Comparison of ENCODE assay signal across 29 mouse cellular contexts in genomic region chr4:117148815-117149214, GRCm38 (mm10). TPM values are rescaled to one million over a fixed set of nuclear protein-coding genes. Genes with fewer than 3 reads are reported as not detected.
DNase-seq lines count a peak whose midpoint lies in the region; ATAC-seq and TF ChIP-seq lines count a peak whose summit lies in the region.
"Had no signal": no experiment of that assay in that cellular context is flagged by ENCODE, and none has a peak within 500 bp of the region (broad histone marks: within the 10 kb centered on the region; RNA-seq: fewer than 3 reads in every experiment).

No protein-coding gene starts in this region.

- H3K4me3 ChIP-seq in heart, embryonic 10.5 days: no peak overlapping the region
- H3K4me3 ChIP-seq in heart, embryonic 12.5 days: no peak overlapping the region
- H3K4me3 ChIP-seq in liver, embryonic 12.5 days: no peak overlapping the region
- peak overlapping the region; percentile 8 for H3K4me3 ChIP-seq in ES-Bruce4 (ENCODE audit: low read depth, low read length)
- no peak overlapping the region for H3K4me3 ChIP-seq in embryonic facial prominence, embryonic 12.5 days
- H3K4me3 ChIP-seq: gastrocnemius, adult 2 months; megakaryocyte, embryonic 14.5 days; neural tube, embryonic 13.5 days had no signal

- H3K27ac ChIP-seq in heart, embryonic 10.5 days: no peak overlapping the region
- no peak overlapping the region for H3K27ac ChIP-seq in heart, embryonic 12.5 days (ENCODE audit: poor library complexity, severe bottlenecking)
- H3K27ac ChIP-seq in liver, embryonic 12.5 days: no peak overlapping the region
- peak overlapping the region; percentile 5 for H3K27ac ChIP-seq in ES-Bruce4 (ENCODE audit: insufficient read depth, low read length)
- H3K27ac ChIP-seq in embryonic facial prominence, embryonic 12.5 days: peak overlapping the region; percentile 42; the same call in 1 of the 2 replicates
- H3K27ac ChIP-seq: gastrocnemius, adult 2 months; neural tube, embryonic 13.5 days had no signal

- TF ChIP-seq POLR2A in ES-Bruce4 (IDR thresholded peaks at IDR 0.05; ENCODE audit: insufficient read depth, low read length): no peak

- no peak overlapping the region for H3K9ac ChIP-seq in heart, embryonic 12.5 days
- H3K9ac ChIP-seq in liver, embryonic 12.5 days: no peak overlapping the region
- peak overlapping the region; percentile 13 for H3K9ac ChIP-seq in ES-Bruce4 (ENCODE audit: low read depth, poor library complexity, severe bottlenecking)
- no peak overlapping the region for H3K9ac ChIP-seq in embryonic facial prominence, embryonic 12.5 days
- H3K9ac ChIP-seq: neural tube, embryonic 13.5 days had no signal

- peaks cover 15% of the 10 kb centered on the region; the same call in 1 of the 2 replicates for H3K4me1 ChIP-seq in heart, embryonic 10.5 days
- H3K4me1 ChIP-seq in heart, embryonic 12.5 days (replicated peaks): peaks cover 17% of the 10 kb centered on the region
- H3K4me1 ChIP-seq in liver, embryonic 12.5 days: peaks cover 26% of the 10 kb centered on the region
- no peaks in the 10 kb centered on the region for H3K4me1 ChIP-seq in ES-Bruce4 (ENCODE audit: control insufficient read depth, insufficient read depth, low read length)
- H3K4me1 ChIP-seq in embryonic facial prominence, embryonic 12.5 days: peaks cover 10% of the 10 kb centered on the region; the same call in 1 of the 2 replicates

- peaks cover 56% of the 10 kb centered on the region for H3K36me3 ChIP-seq in heart, embryonic 10.5 days
- peaks cover 51% of the 10 kb centered on the region for H3K36me3 ChIP-seq in heart, embryonic 12.5 days
- H3K36me3 ChIP-seq in liver, embryonic 12.5 days: peaks cover 56% of the 10 kb centered on the region
- H3K36me3 ChIP-seq in ES-Bruce4 (ENCODE audit: control insufficient read depth, insufficient read depth, low read length, poor library complexity, severe bottlenecking): peaks cover 39% of the 10 kb centered on the region
- H3K36me3 ChIP-seq in embryonic facial prominence, embryonic 12.5 days: peaks cover 50% of the 10 kb centered on the region

- ATAC-seq in heart, embryonic 12.5 days (ENCODE audit: insufficient number of reproducible peaks, low FRiP score): no peak
- 0 out of 2 replicates have a peak, but pooled peaks have one; percentile 6 for ATAC-seq in liver, embryonic 12.5 days
- no peak for ATAC-seq in embryonic facial prominence, embryonic 12.5 days (ENCODE audit: insufficient number of reproducible peaks, insufficient read depth, low FRiP score, low TSS enrichment)
- no peak for ATAC-seq in megakaryocyte, adult 5-6 weeks (ENCODE audit: poor library complexity, severe bottlenecking)
- ATAC-seq: Patski had no signal

- TF ChIP-seq EP300 in ES-Bruce4 (IDR thresholded peaks at IDR 0.05; ENCODE audit: insufficient read depth, low read depth, low read length): no peak

- WGBS in heart, embryonic 10.5 days: 69% methylated on average over 24 of the region's 24 CpGs
- WGBS in heart, embryonic 12.5 days: 71% methylated on average over 24 of the region's 24 CpGs
- WGBS in liver, embryonic 12.5 days (ENCODE audit: insufficient replicate concordance): 66% methylated on average over 24 of the region's 24 CpGs
- 72% methylated on average over 24 of the region's 24 CpGs for WGBS in embryonic facial prominence, embryonic 12.5 days

- H3K9me3 ChIP-seq in heart, embryonic 10.5 days: no peaks in the 10 kb centered on the region
- H3K9me3 ChIP-seq in heart, embryonic 12.5 days (replicated peaks): no peaks in the 10 kb centered on the region
- H3K9me3 ChIP-seq in liver, embryonic 12.5 days (replicated peaks): no peaks in the 10 kb centered on the region
- H3K9me3 ChIP-seq in ES-Bruce4 (replicated peaks; ENCODE audit: control insufficient read depth, insufficient read depth, low read length, poor library complexity, severe bottlenecking): no peaks in the 10 kb centered on the region
- H3K9me3 ChIP-seq in embryonic facial prominence, embryonic 12.5 days: no peaks in the 10 kb centered on the region
- H3K9me3 ChIP-seq: megakaryocyte, embryonic 14.5 days; neural tube, embryonic 13.5 days had no signal

- H3K4me2 ChIP-seq in heart, embryonic 12.5 days: no peak overlapping the region
- H3K4me2 ChIP-seq in liver, embryonic 12.5 days: no peak overlapping the region
- no peak overlapping the region for H3K4me2 ChIP-seq in embryonic facial prominence, embryonic 12.5 days (replicated peaks)
- H3K4me2 ChIP-seq: neural tube, embryonic 13.5 days had no signal

- DNase-seq in heart, embryonic 10.5 days (ENCODE audit: low spot score): peak; percentile 75
- no peak for DNase-seq in liver
- DNase-seq in spleen, adult 12 weeks (ENCODE audit: low spot score): no peak
- DNase-seq: adrenal gland, postnatal 14 days; B cell, adult 2 months; cerebellum, adult 11-12 months; cerebellum, postnatal 25 days; embryo, embryonic 11 days; gastrocnemius, adult 2 months; heart, postnatal 4 days; kidney, adult 8-10 months; kidney, postnatal 25 days; lung, adult 18-20 months; lung, postnatal 14 days; spleen, adult 18-20 months; thymus, adult 18-20 months; thymus, postnatal 4 days had no signal

- H3K27me3 ChIP-seq in heart, embryonic 10.5 days (ENCODE audit: insufficient read depth, poor library complexity, severe bottlenecking): no peaks in the 10 kb centered on the region
- H3K27me3 ChIP-seq in heart, embryonic 12.5 days (replicated peaks): no peaks in the 10 kb centered on the region
- 0 out of 2 replicates have a peak, but pooled peaks cover 5% of the 10 kb centered on the region for H3K27me3 ChIP-seq in liver, embryonic 12.5 days (replicated peaks)
- H3K27me3 ChIP-seq in ES-Bruce4 (ENCODE audit: control insufficient read depth, insufficient read depth, low read length, poor library complexity, severe bottlenecking): no peaks in the 10 kb centered on the region
- H3K27me3 ChIP-seq in embryonic facial prominence, embryonic 12.5 days: no peaks in the 10 kb centered on the region
- H3K27me3 ChIP-seq: neural tube, embryonic 13.5 days; Patski had no signal

- TF ChIP-seq CTCF in ES-Bruce4 (IDR thresholded peaks at IDR 0.05; ENCODE audit: low read depth, low read length): no peak

RNA-seq across cellular contexts. Expression of gene Rps8, which starts 7.2 kb away (rescaled TPM):
- 638 and 783 TPM in 2 replicates for polyA plus RNA-seq in heart, embryonic 10.5 days (2016; fragmentation: Nextera tagmentation; extraction: Ambion mirVana)
- 612 and 621 TPM in 2 replicates for polyA plus RNA-seq in heart, embryonic 12.5 days (2016; fragmentation: Nextera tagmentation; extraction: Ambion mirVana)
- 960 and 969 TPM in 2 replicates for polyA plus RNA-seq in liver, embryonic 12.5 days (2016; fragmentation: Nextera tagmentation; extraction: Ambion mirVana)
- polyA plus RNA-seq in ES-Bruce4 (2011; ENCODE audit: insufficient read depth, insufficient read length, low read depth, missing spikeins): 2,253 and 2,515 TPM in 2 replicates
- 804 and 834 TPM in 2 replicates for polyA plus RNA-seq in embryonic facial prominence, embryonic 12.5 days (2016; fragmentation: Nextera tagmentation; extraction: Ambion mirVana)
- total RNA-seq in megakaryocyte, adult 5-6 weeks (2015): 2,618 and 2,625 TPM in 2 replicates
- total RNA-seq in megakaryocyte, adult 5-6 weeks (2017): 984 and 1,065 TPM in 2 replicates

RNA-seq across cellular contexts. Expression of gene Plk3, which starts 15.1 kb away (rescaled TPM):
- 1.5 and 2.4 TPM in 2 replicates for polyA plus RNA-seq in heart, embryonic 10.5 days (2016; fragmentation: Nextera tagmentation; extraction: Ambion mirVana)
- 2.6 TPM in 2 replicates for polyA plus RNA-seq in heart, embryonic 12.5 days (2016; fragmentation: Nextera tagmentation; extraction: Ambion mirVana)
- polyA plus RNA-seq in liver, embryonic 12.5 days (2016; fragmentation: Nextera tagmentation; extraction: Ambion mirVana): 2.2 and 2.8 TPM in 2 replicates
- 12.1 and 12.5 TPM in 2 replicates for polyA plus RNA-seq in ES-Bruce4 (2011; ENCODE audit: insufficient read depth, insufficient read length, low read depth, missing spikeins)
- polyA plus RNA-seq in embryonic facial prominence, embryonic 12.5 days (2016; fragmentation: Nextera tagmentation; extraction: Ambion mirVana): 5.0 and 5.5 TPM in 2 replicates
- 4.9 and 6.2 TPM in 2 replicates for total RNA-seq in megakaryocyte, adult 5-6 weeks (2015)
- 3.0 and 4.2 TPM in 2 replicates for total RNA-seq in megakaryocyte, adult 5-6 weeks (2017)

RNA-seq across cellular contexts. Expression of gene Tctex1d4, which starts 22.2 kb away (rescaled TPM):
- not detected in 2 replicates for polyA plus RNA-seq in heart, embryonic 10.5 days (2016; fragmentation: Nextera tagmentation; extraction: Ambion mirVana)
- not detected in 2 replicates for polyA plus RNA-seq in heart, embryonic 12.5 days (2016; fragmentation: Nextera tagmentation; extraction: Ambion mirVana)
- polyA plus RNA-seq in liver, embryonic 12.5 days (2016; fragmentation: Nextera tagmentation; extraction: Ambion mirVana): not detected in 2 replicates
- polyA plus RNA-seq in ES-Bruce4 (2011; ENCODE audit: insufficient read depth, insufficient read length, low read depth, missing spikeins): not detected in 2 replicates
- polyA plus RNA-seq in embryonic facial prominence, embryonic 12.5 days (2016; fragmentation: Nextera tagmentation; extraction: Ambion mirVana): not detected in 2 replicates
- total RNA-seq in megakaryocyte, adult 5-6 weeks (2015): 2.1 TPM in 1 of 2 replicates, not detected in the other
- total RNA-seq in megakaryocyte, adult 5-6 weeks (2017): 0.53 and 2.8 TPM in 2 replicates
- total RNA-seq: adrenal gland, postnatal 14 days; gastrocnemius, adult 2 months; granulocyte monocyte progenitor cell, adult 5-6 weeks; heart, postnatal 4 days; left cerebral cortex, adult 8-10 months had no signal
- polyA plus RNA-seq: heart, embryonic 14.5 days; limb, embryonic 11.5 days; neural tube, embryonic 13.5 days had no signal

RNA-seq across cellular contexts. Expression of gene Btbd19, which starts 23.3 kb away (rescaled TPM):
- polyA plus RNA-seq in heart, embryonic 10.5 days (2016; fragmentation: Nextera tagmentation; extraction: Ambion mirVana): 2.5 and 4.9 TPM in 2 replicates
- polyA plus RNA-seq in heart, embryonic 12.5 days (2016; fragmentation: Nextera tagmentation; extraction: Ambion mirVana): 3.3 and 3.5 TPM in 2 replicates
- polyA plus RNA-seq in liver, embryonic 12.5 days (2016; fragmentation: Nextera tagmentation; extraction: Ambion mirVana): 6.4 and 7.1 TPM in 2 replicates
- 60.9 and 65.8 TPM in 2 replicates for polyA plus RNA-seq in ES-Bruce4 (2011; ENCODE audit: insufficient read depth, insufficient read length, low read depth, missing spikeins)
- 4.4 and 4.9 TPM in 2 replicates for polyA plus RNA-seq in embryonic facial prominence, embryonic 12.5 days (2016; fragmentation: Nextera tagmentation; extraction: Ambion mirVana)
- 5.3 and 5.9 TPM in 2 replicates for total RNA-seq in megakaryocyte, adult 5-6 weeks (2015)
- 10.4 and 11.1 TPM in 2 replicates for total RNA-seq in megakaryocyte, adult 5-6 weeks (2017)

RNA-seq across cellular contexts. Expression of gene Kif2c, which starts 33.6 kb away (rescaled TPM):
- 55.1 and 68.7 TPM in 2 replicates for polyA plus RNA-seq in heart, embryonic 10.5 days (2016; fragmentation: Nextera tagmentation; extraction: Ambion mirVana)
- 51.8 and 53.4 TPM in 2 replicates for polyA plus RNA-seq in heart, embryonic 12.5 days (2016; fragmentation: Nextera tagmentation; extraction: Ambion mirVana)
- 45.7 and 47.7 TPM in 2 replicates for polyA plus RNA-seq in liver, embryonic 12.5 days (2016; fragmentation: Nextera tagmentation; extraction: Ambion mirVana)
- 109 and 112 TPM in 2 replicates for polyA plus RNA-seq in ES-Bruce4 (2011; ENCODE audit: insufficient read depth, insufficient read length, low read depth, missing spikeins)
- 83.8 and 89.5 TPM in 2 replicates for polyA plus RNA-seq in embryonic facial prominence, embryonic 12.5 days (2016; fragmentation: Nextera tagmentation; extraction: Ambion mirVana)
- total RNA-seq in megakaryocyte, adult 5-6 weeks (2015): 30.3 and 30.4 TPM in 2 replicates
- 44.9 and 50.4 TPM in 2 replicates for total RNA-seq in megakaryocyte, adult 5-6 weeks (2017)
- total RNA-seq: gastrocnemius, adult 2 months had no signal

Comparison
In these comparisons a context has a peak if more than half of its experiments do, and no peak if none do; other contexts are left out.
1. H3K27ac ChIP-seq: peak in ES-Bruce4 (single experiment) and embryonic facial prominence, embryonic 12.5 days (single experiment); none in heart, embryonic 10.5 days (single experiment), heart, embryonic 12.5 days (single experiment) and liver, embryonic 12.5 days (single experiment).